Mouse (Mus musculus) liver, embryonic 14.5 days (tissue): ENCODE results near the gene Kpna7. TPM values are rescaled to one million over a fixed set of nuclear protein-coding genes. Genes with fewer than 3 reads are reported as not detected.
A peak's percentile ranks its signal among the peaks of the same experiment; 100 is the strongest.
"Not testable (repeated sequence)": the region's sequence is repeated elsewhere in the genome, so short reads cannot be mapped to it uniquely, and the experiment has no call there.

Source experiments
- ATAC-seq: fragments of 200-750 bp; cut with Nextera tagmentation; 2 replicates; pipeline ENCODE4 v1.8.0; 2017; ENCODE audit warnings: moderate number of reproducible peaks, mild to moderate bottlenecking, moderate library complexity; ENCODE audit not compliant: insufficient read depth
- DNase-seq, 3 experiments: peaks; one replicate each; pipeline ENCODE4 v3.0.0-alpha.2; 2012 to 2013; ENCODE audit warnings: low read depth in 3 of 3, low spot score in 3 of 3
- H3K27ac ChIP-seq: fragments of 300-500 bp; sonication (generic); 2 replicates; pipeline ENCODE4 v1.5.1; 2014; ENCODE audit warnings: moderate library complexity, mild to moderate bottlenecking, control low read depth, inconsistent platforms
- H3K27me3 ChIP-seq: fragments of 300-500 bp; sonication (generic); 2 replicates; pipeline ENCODE4 v1.6.1; 2014; ENCODE audit warnings: mild to moderate bottlenecking, low read length, moderate library complexity; ENCODE audit not compliant: control insufficient read depth, insufficient read depth
- H3K36me3 ChIP-seq: fragments of 300-500 bp; sonication (generic); replicated peaks from 2 replicates; pipeline ENCODE4 v1.6.1; 2014; ENCODE audit warnings: low read depth; ENCODE audit not compliant: control insufficient read depth, insufficient read depth
- H3K4me1 ChIP-seq, 2 experiments: fragments of 200-500 bp in 1 of 2; fragments of 300-500 bp in 1 of 2; sonication (generic) in 1 of 2; replicated peaks; 2 replicates each; pipeline ENCODE4 v1.6.1; 2012 to 2014; ENCODE audit warnings: antibody characterized with exemption in 1 of 2, inconsistent platforms in 1 of 2, low read length in 1 of 2; ENCODE audit not compliant: control insufficient read depth in 2 of 2, insufficient read depth in 2 of 2
- H3K4me2 ChIP-seq: fragments of 300-500 bp; sonication (generic); 2 replicates; pipeline ENCODE4 v1.6.1; 2014; ENCODE audit warnings: low read depth, mild to moderate bottlenecking, control low read depth, moderate library complexity
- H3K4me3 ChIP-seq, 2 experiments: fragments of 200-500 bp in 1 of 2; fragments of 300-500 bp in 1 of 2; sonication (generic) in 1 of 2; 2 replicates each; pipeline ENCODE4 v1.5.1; 2012 to 2014; ENCODE audit warnings: low read depth in 2 of 2, low read length in 2 of 2, mild to moderate bottlenecking in 2 of 2, control low read depth in 1 of 2, inconsistent platforms in 1 of 2, moderate library complexity in 1 of 2; ENCODE audit not compliant: insufficient read depth in 1 of 2
- H3K9ac ChIP-seq: fragments of 300-500 bp; sonication (generic); replicated peaks from 2 replicates; pipeline ENCODE4 v1.6.1; 2014; ENCODE audit warnings: mild to moderate bottlenecking, control low read depth, moderate library complexity
- H3K9me3 ChIP-seq: fragments of 300-500 bp; sonication (generic); 2 replicates; pipeline ENCODE4 v1.6.1; 2016; ENCODE audit warnings: low read length, mixed read lengths; ENCODE audit not compliant: control insufficient read depth
- CTCF ChIP-seq: IDR thresholded peaks from 2 replicates; pipeline ENCODE4 v1.5.1; 2016; ENCODE audit warnings: antibody characterized with exemption, low read depth, control low read depth
- EP300 ChIP-seq: IDR thresholded peaks from 2 replicates; pipeline ENCODE4 v1.6.1; 2016; ENCODE audit warnings: antibody characterized with exemption, low read depth
- WGBS: fragments of 180-500 bp; shearing (Covaris S2); extraction: QIAGEN DNeasy Blood & Tissue Kit; methylation state at CpG from one replicate; pipeline ENCODE4 v1.1.7; 2014; ENCODE audit not compliant: insufficient replicate concordance; 5-methylcytosine and 5-hydroxymethylcytosine counted together
- polyA plus RNA-seq, 2 experiments: library from polyadenylated mRNA; depleted of rRNA in 1 of 2; stranded (reverse) in 1 of 2; unstranded in 1 of 2; fragments of >200 nt; fragmentation: Nextera tagmentation in 1 of 2; extraction: Ambion mirVana in 1 of 2; gene quantifications; 2 replicates each; pipeline versions ENCODE4 v1.2.1 to v1.2.3; 2012 to 2014

The Kpna7 gene
- polyA plus RNA-seq, 2 experiments, result 0.04 to 0.11 TPM

- Histone ChIP-seq H3K4me3 (no peak overlapping the region), H3K27ac (no peak overlapping the region), H3K4me2 (no peak overlapping the region), H3K9ac (no peak overlapping the region), H3K9me3 (no peaks in the 10 kb centered on the region), H3K4me1 (no peaks in the 10 kb centered on the region), H3K27me3 (no peaks in the 10 kb centered on the region), H3K36me3 (peaks cover 37% of the 10 kb centered on the region)
- no peak for DNase-seq
- 80% methylated on average over 9 of the region's 9 CpGs for WGBS
- ATAC-seq, result no peak
- TF ChIP-seq CTCF (no peak), EP300 (no peak)
Measured at GRCm38 (mm10) chr5:145105694-145106275, 22.0 kb upstream of the Kpna7 start.

GRCm38 (mm10) chr5:145104328-145104727 lies 20.5 kb upstream of the Kpna7 start:
- H3K4me3 ChIP-seq, result no peak overlapping the region
- H3K27me3 ChIP-seq, result no peaks in the 10 kb centered on the region
- no peaks in the 10 kb centered on the region for H3K4me1 ChIP-seq
- H3K4me2 ChIP-seq, result no peak overlapping the region
- TF ChIP-seq CTCF, result no peak
- no peak for TF ChIP-seq EP300
- H3K36me3 ChIP-seq, result peaks cover 41% of the 10 kb centered on the region
- H3K27ac ChIP-seq, result no peak overlapping the region
- DNase-seq (no peak), ATAC-seq (no peak)
- H3K9me3 ChIP-seq, result no peaks in the 10 kb centered on the region
- no peak overlapping the region for H3K9ac ChIP-seq
- WGBS, result 83% methylated on average over 9 of the region's 9 CpGs

- H3K27ac ChIP-seq, result no peak overlapping the region
- H3K4me1 ChIP-seq, result no peaks in the 10 kb centered on the region
- no peaks in the 10 kb centered on the region for H3K27me3 ChIP-seq
- ATAC-seq (peak; percentile 45; the same call in 1 of the 2 replicates), DNase-seq (no peak)
- WGBS, result 28% methylated on average over 4 of the region's 4 CpGs
- no peaks in the 10 kb centered on the region for H3K9me3 ChIP-seq
- H3K9ac ChIP-seq, result no peak overlapping the region
- TF ChIP-seq CTCF (no peak), EP300 (no peak)
- H3K4me3 ChIP-seq, result no peak overlapping the region
- H3K36me3 ChIP-seq, result peaks cover 41% of the 10 kb centered on the region
- H3K4me2 ChIP-seq, result no peak overlapping the region
Measured at GRCm38 (mm10) chr5:145102706-145103105, 18.9 kb upstream of the Kpna7 start.

GRCm38 (mm10) chr5:145101451-145101850 lies 17.6 kb upstream of the Kpna7 start:
- not testable (repeated sequence) for H3K9ac ChIP-seq, H3K27ac ChIP-seq, H3K4me2 ChIP-seq, H3K27me3 ChIP-seq, DNase-seq, H3K4me3 ChIP-seq, H3K9me3 ChIP-seq, H3K4me1 ChIP-seq, ATAC-seq
- WGBS, result 93% methylated on average over 11 of the region's 11 CpGs
- peaks cover 44% of the 10 kb centered on the region for H3K36me3 ChIP-seq

- no peaks in the 10 kb centered on the region for H3K9me3 ChIP-seq
- H3K4me3 ChIP-seq, result no peak overlapping the region
- DNase-seq (no peak), ATAC-seq (no peak)
- 85% methylated on average over 9 of the region's 9 CpGs for WGBS
- peaks cover 48% of the 10 kb centered on the region for H3K36me3 ChIP-seq
- H3K27ac ChIP-seq, result no peak overlapping the region
- H3K4me2 ChIP-seq, result no peak overlapping the region
- no peak overlapping the region for H3K9ac ChIP-seq
- no peak for TF ChIP-seq EP300
- TF ChIP-seq CTCF, result no peak
- no peaks in the 10 kb centered on the region for H3K27me3 ChIP-seq
- no peaks in the 10 kb centered on the region for H3K4me1 ChIP-seq
Measured at GRCm38 (mm10) chr5:145100960-145101359, 17.1 kb upstream of the Kpna7 start.
